Mouse (Mus musculus) erythroid progenitor cell, adult 5-6 weeks (primary cell): ENCODE data around the gene Fat2. TPM values are rescaled to one million over a fixed set of nuclear protein-coding genes. Genes with fewer than 3 reads are reported as not detected.

ENCODE experiments used
- ATAC-seq: replicated peaks from 2 replicates; pipeline ENCODE4 v1.8.0; 2016; ENCODE audit warnings: moderate number of reproducible peaks, mild to moderate bottlenecking, moderate TSS enrichment, inconsistent platforms; ENCODE audit not compliant: poor library complexity, low FRiP score, severe bottlenecking
- total RNA-seq, 2 experiments: library from RNA; stranded (forward) in 1 of 2; stranded (reverse) in 1 of 2; fragments of 150-400 nt in 1 of 2; fragments of 186-747, 209-891 nt in 1 of 2; gene quantifications; 2 replicates each; pipeline versions ENCODE4 v1.2.3 to v1.2.4; 2015 to 2017; ENCODE audit warnings: low replicate concordance in 2 of 2

Fat2 gene
- total RNA-seq, 2 experiments from 2014 or later = not detected

- ATAC-seq = no peak
Measured at GRCm38 (mm10) chr11:55334545-55334944, 1.8 kb downstream of the Fat2 start.

GRCm38 (mm10) chr11:55334063-55334462 is 2.3 kb downstream of the Fat2 start:
- ATAC-seq = no peak

GRCm38 (mm10) chr11:55329868-55330772 is 6.2 kb downstream of the Fat2 start:
- ATAC-seq = no peak

- no peak for ATAC-seq
Measured at GRCm38 (mm10) chr11:55327558-55328409, 8.6 kb downstream of the Fat2 start.

GRCm38 (mm10) chr11:55327111-55327510 is 9.3 kb downstream of the Fat2 start:
- no peak for ATAC-seq

- ATAC-seq = no peak
Measured at GRCm38 (mm10) chr11:55326211-55326610, 10.2 kb downstream of the Fat2 start.

GRCm38 (mm10) chr11:55323854-55324253 is 12.5 kb downstream of the Fat2 start:
- ATAC-seq = no peak

GRCm38 (mm10) chr11:55320990-55321389 is 15.4 kb downstream of the Fat2 start:
- no peak for ATAC-seq

GRCm38 (mm10) chr11:55315966-55316365 is 20.4 kb downstream of the Fat2 start:
- no peak for ATAC-seq

GRCm38 (mm10) chr11:55314704-55315047 is 21.7 kb downstream of the Fat2 start:
- no peak for ATAC-seq

- ATAC-seq = no peak
Measured at GRCm38 (mm10) chr11:55313768-55314703, 22.3 kb downstream of the Fat2 start.

GRCm38 (mm10) chr11:55302350-55302749 is 34.0 kb downstream of the Fat2 start:
- ATAC-seq = no peak

GRCm38 (mm10) chr11:55293179-55293578 is 43.2 kb downstream of the Fat2 start:
- no peak for ATAC-seq

GRCm38 (mm10) chr11:55291901-55292300 is 44.5 kb downstream of the Fat2 start:
- no peak for ATAC-seq

- ATAC-seq = no peak
Measured at GRCm38 (mm10) chr11:55289851-55290391, 46.4 kb downstream of the Fat2 start.

- no peak for ATAC-seq
Measured at GRCm38 (mm10) chr11:55274756-55275155, 61.6 kb downstream of the Fat2 start.

- ATAC-seq = no peak
Measured at GRCm38 (mm10) chr11:55268580-55268979, 67.8 kb downstream of the Fat2 start.

GRCm38 (mm10) chr11:55265647-55266046 is 70.7 kb downstream of the Fat2 start:
- no peak for ATAC-seq

- ATAC-seq = no peak
Measured at GRCm38 (mm10) chr11:55264318-55264717, 72.0 kb downstream of the Fat2 start.
